Mouse (Mus musculus) cortical plate, adult 2 months (tissue): ENCODE data around the gene Ifitm10.
"Not testable (repeated sequence)": the region's sequence is repeated elsewhere in the genome, so short reads cannot be mapped to it uniquely, and the experiment has no call there.

Experiments
- CTCF ChIP-seq: fragments of 200-500 bp; IDR thresholded peaks from 2 replicates; pipeline ENCODE4 v1.5.1; 2011; ENCODE audit warnings: mild to moderate bottlenecking, control low read depth, low read length; ENCODE audit not compliant: insufficient read depth; ENCODE audit errors: extremely low read depth
- POLR2A ChIP-seq: fragments of 200-500 bp; IDR thresholded peaks from 2 replicates; pipeline ENCODE4 v1.6.1; 2011; ENCODE audit warnings: mild to moderate bottlenecking, low read length, control low read depth; ENCODE audit not compliant: insufficient read depth; ENCODE audit errors: extremely low read depth

DNA sequence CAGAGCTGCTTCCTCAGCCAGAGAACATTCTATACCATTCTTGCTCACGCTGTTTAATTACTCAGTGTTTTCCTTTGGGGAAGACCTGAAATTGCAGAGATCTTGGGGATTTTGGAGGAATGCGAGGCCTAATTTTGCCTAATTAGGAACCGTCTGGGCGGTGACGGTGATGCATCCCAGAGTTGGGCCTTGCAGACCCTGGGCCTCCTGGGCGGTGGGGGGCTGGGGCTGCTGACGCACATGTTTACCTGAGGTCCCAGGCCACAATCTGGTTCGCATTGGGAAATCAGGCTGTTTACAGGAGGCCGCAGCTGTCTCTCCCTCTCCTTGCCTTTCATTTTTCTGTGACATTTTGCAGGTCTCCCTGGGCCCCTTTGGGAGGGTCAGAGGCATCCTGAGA lies 40.8 kb downstream of the Ifitm10 start:
- TF ChIP-seq CTCF, POLR2A: not testable (repeated sequence)
